Mouse (Mus musculus): ENCODE results near the gene Icam2. TPM values are rescaled to one million over a fixed set of nuclear protein-coding genes. Genes with fewer than 3 reads are reported as not detected.

Gene Icam2
- total and polyA plus RNA-seq, 3 experiments: 49.6 to 82.7 TPM; not detected in 1

DNA sequence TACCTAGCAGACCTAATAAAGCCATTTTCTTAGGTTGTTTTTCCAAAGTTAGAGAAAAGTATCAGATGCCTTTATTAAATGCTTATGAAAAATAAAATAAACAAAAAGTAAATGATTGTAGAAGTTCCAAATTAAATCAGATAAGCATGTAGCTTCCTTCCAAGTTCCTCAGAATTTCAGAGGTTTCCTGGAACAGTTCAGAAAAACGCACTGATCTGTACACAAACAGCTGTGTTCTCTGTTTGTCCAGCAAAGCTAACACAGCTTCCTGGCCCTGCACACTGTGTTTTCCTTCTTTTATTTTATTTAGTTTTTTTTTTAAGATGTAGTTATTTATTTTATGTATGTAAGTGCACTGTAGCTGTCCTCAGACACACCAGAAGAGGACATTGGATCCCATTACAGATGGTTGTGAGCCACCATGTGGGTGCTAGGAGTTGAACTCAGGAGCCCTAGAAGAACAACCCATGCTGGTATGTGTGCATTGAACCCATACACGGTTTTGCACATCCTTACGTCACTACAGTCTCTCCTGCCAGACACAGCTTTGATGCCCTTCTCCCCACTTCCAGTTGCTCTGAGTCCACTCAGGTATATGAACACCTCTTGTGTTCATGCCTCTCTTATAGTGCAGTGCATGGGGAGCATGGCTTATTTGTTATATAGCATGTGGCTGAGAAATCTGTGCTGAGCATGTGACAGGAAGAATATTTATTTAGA is 24.9 kb upstream of the Icam2 start:
- no peak for DNase-seq (ENCODE audit: low read depth, low spot score)
- Histone ChIP-seq H3K27me3 (ENCODE audit: control insufficient read depth in 1 of 2, insufficient read depth in 2 of 2, low read length in 2 of 2) (no peaks in the 10 kb centered on the region), H3K9me3 (replicated peaks; ENCODE audit: insufficient read depth, low read length) (no peaks in the 10 kb centered on the region), H3K4me3 (ENCODE audit: control insufficient read depth in 1 of 2, insufficient read depth in 1 of 2, low read depth in 2 of 2, low read length in 2 of 2) (no peak overlapping the region), H3K36me3 (ENCODE audit: control insufficient read depth in 1 of 2, insufficient read depth in 2 of 2, low read length in 2 of 2) (peaks cover 2 to 14% of the 10 kb centered on the region in 2 experiments; a peak in 3 of 4 replicates), H3K79me2 (ENCODE audit: control insufficient read depth, insufficient read depth, low read length, poor library complexity) (no peaks in the 10 kb centered on the region), H3K4me1 (ENCODE audit: control insufficient read depth in 1 of 2, insufficient read depth in 2 of 2, low read length in 2 of 2) (peaks cover 4 to 10% of the 10 kb centered on the region in 2 experiments), H3K9ac (ENCODE audit: control insufficient read depth, low read depth, low read length, poor library complexity, severe bottlenecking) (no peak overlapping the region), H3K27ac (ENCODE audit: control insufficient read depth, low read depth, low read length) (no peak overlapping the region)
- TF ChIP-seq RCOR1 (IDR thresholded peaks at IDR 0.05; ENCODE audit: low read depth, low read length) (no peak), MAFK (IDR thresholded peaks at IDR 0.05; ENCODE audit: borderline replicate concordance, low read depth, low read length) (no peak), ELF1 (IDR thresholded peaks at IDR 0.05; ENCODE audit: low read depth, low read length) (no peak)

DNA sequence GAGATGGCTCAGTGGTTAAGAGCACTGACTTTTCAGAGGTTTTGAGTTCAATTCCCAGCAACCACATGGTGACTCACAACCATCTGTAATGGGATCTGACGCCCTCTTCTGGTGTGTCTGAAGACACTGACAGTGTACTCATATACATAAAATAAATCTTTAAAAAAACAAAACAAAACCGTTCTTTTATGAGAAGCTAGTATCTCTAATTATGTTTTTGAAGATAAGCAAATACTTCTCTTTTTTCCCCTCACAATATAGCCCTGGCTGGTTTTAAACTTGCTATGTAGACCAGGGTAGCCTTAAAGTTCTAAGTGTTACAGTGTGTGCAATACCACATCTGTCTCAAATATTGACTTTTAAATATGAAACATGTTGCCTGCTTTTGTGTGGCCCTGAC is 23.3 kb upstream of the Icam2 start:
- no peaks in the 10 kb centered on the region for H3K9me3 ChIP-seq (replicated peaks; ENCODE audit: insufficient read depth, low read length)
- DNase-seq (ENCODE audit: low read depth, low spot score): peak; percentile 64
- H3K27ac ChIP-seq (ENCODE audit: control insufficient read depth, low read depth, low read length): peak overlapping the region; percentile 50; the same call in 1 of the 2 replicates
- H3K36me3 ChIP-seq (ENCODE audit: control insufficient read depth in 1 of 2, insufficient read depth in 2 of 2, low read length in 2 of 2): peaks cover 5 to 14% of the 10 kb centered on the region in 2 experiments
- no peak overlapping the region for H3K4me3 ChIP-seq (ENCODE audit: control insufficient read depth in 1 of 2, insufficient read depth in 1 of 2, low read depth in 2 of 2, low read length in 2 of 2)
- TF ChIP-seq ETS1 (IDR thresholded peaks at IDR 0.05; ENCODE audit: low read depth, low read length): no peak
- TF ChIP-seq EP300 (IDR thresholded peaks at IDR 0.05; ENCODE audit: low read depth in 1 of 2, low read length in 2 of 2): peak; percentile 69 to 78
- peak; percentile 25; the same call in 1 of the 2 replicates for TF ChIP-seq TCF12 (IDR thresholded peaks at IDR 0.05; ENCODE audit: low read depth, low read length)
- TF ChIP-seq CHD1 (IDR thresholded peaks at IDR 0.05; ENCODE audit: low read depth, low read length): 0 out of 2 replicates have a peak, but pooled peaks have one; percentile 58
- no peak for TF ChIP-seq POLR2A (IDR thresholded peaks at IDR 0.05; ENCODE audit: control insufficient read depth in 1 of 2, insufficient read depth in 1 of 2, low read depth in 1 of 2, low read length in 2 of 2, poor library complexity in 1 of 2)
- 0 out of 2 replicates have a peak, but pooled peaks have one; percentile 22 for TF ChIP-seq JUND (IDR thresholded peaks at IDR 0.05; ENCODE audit: low read depth, low read length)
- no peak for TF ChIP-seq MAX (IDR thresholded peaks at IDR 0.05; ENCODE audit: low read length)
- no peak for TF ChIP-seq UBTF (IDR thresholded peaks at IDR 0.05; ENCODE audit: borderline replicate concordance, insufficient read depth, low read depth, low read length)
- peak; percentile 71 for TF ChIP-seq GATA1 (IDR thresholded peaks at IDR 0.05; ENCODE audit: low read depth, low read length)
- peak; percentile 63 for TF ChIP-seq ZNF384 (IDR thresholded peaks at IDR 0.05; ENCODE audit: low read depth, low read length)
- TF ChIP-seq MXI1 (IDR thresholded peaks at IDR 0.05; ENCODE audit: low read depth, low read length): no peak
- 0 out of 2 replicates have a peak, but pooled peaks have one; percentile 25 for TF ChIP-seq TBP (IDR thresholded peaks at IDR 0.05; ENCODE audit: low read depth, low read length)
- peak; percentile 63; the same call in 1 of the 2 replicates for TF ChIP-seq MYC (IDR thresholded peaks at IDR 0.05; ENCODE audit: low read depth, low read length)
- peak in 1 of 3 experiments; percentile 25; a peak in 3 of 6 replicates for TF ChIP-seq CTCF (IDR thresholded peaks at IDR 0.05 in 2 of 3, conservative IDR thresholded peaks at IDR 0.05 in 1 of 3; ENCODE audit: control insufficient read depth in 1 of 3, insufficient read depth in 1 of 3, low read depth in 2 of 3, low read length in 3 of 3, poor library complexity in 1 of 3, severe bottlenecking in 1 of 3)
- TF ChIP-seq RCOR1 (IDR thresholded peaks at IDR 0.05; ENCODE audit: low read depth, low read length): peak; percentile 79
- no peaks in the 10 kb centered on the region for H3K27me3 ChIP-seq (ENCODE audit: control insufficient read depth in 1 of 2, insufficient read depth in 2 of 2, low read length in 2 of 2)
- peaks cover 4 to 10% of the 10 kb centered on the region in 2 experiments for H3K4me1 ChIP-seq (ENCODE audit: control insufficient read depth in 1 of 2, insufficient read depth in 2 of 2, low read length in 2 of 2)
- no peak overlapping the region for H3K9ac ChIP-seq (ENCODE audit: control insufficient read depth, low read depth, low read length, poor library complexity, severe bottlenecking)
- H3K79me2 ChIP-seq (ENCODE audit: control insufficient read depth, insufficient read depth, low read length, poor library complexity): no peaks in the 10 kb centered on the region
